Mouse (Mus musculus) bone marrow macrophage, adult 2 months (primary cell): ENCODE results near the gene Acacb.

Experiments used
- CTCF ChIP-seq: IDR thresholded peaks from 2 replicates; pipeline ENCODE4 v1.5.1; 2012; ENCODE audit warnings: low read depth, mild to moderate bottlenecking, low read length, moderate library complexity
- POLR2A ChIP-seq: IDR thresholded peaks from 2 replicates; pipeline ENCODE4 v1.6.1; 2012; ENCODE audit warnings: mild to moderate bottlenecking, low read depth, low read length, borderline replicate concordance

GRCm38 (mm10) chr5:114286872-114287571 is 140.7 kb downstream of the Acacb start:
- TF ChIP-seq CTCF (no peak), POLR2A (no peak)
